Mouse (Mus musculus) embryo, embryonic 9.5 days (tissue): ENCODE measurements at regions not wholly inside any gene's neighbourhood (a gene's known extent, or its start where the extent isn't known, plus 50 kb on each side); places are given as distances from the start of the nearest gene placed in this dataset.
A peak's percentile ranks its signal among the peaks of the same experiment; 100 is the strongest.

ENCODE experiments used
- DNase-seq: peaks from one replicate; pipeline ENCODE4 v3.0.0-alpha.2; 2017; ENCODE audit errors: extremely low spot score

DNA sequence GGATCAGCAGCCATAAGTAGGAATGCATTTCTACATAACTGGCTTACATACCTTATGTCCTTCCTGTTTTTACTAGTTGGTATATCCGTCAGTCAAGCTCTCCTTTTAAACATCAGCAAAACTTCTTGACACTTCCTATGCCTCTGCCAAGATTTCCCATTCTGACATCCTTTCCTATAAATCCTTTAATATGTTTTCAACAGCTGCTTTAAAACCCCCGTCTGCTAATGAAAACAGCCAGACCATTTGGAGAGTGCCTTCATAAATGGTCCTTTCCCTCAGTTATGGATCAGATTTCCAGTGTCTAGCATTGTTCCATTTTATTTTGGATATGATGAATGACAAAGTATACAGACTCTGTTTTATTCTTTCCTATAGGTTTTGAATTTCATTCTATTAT is 270.7 kb upstream of the Rgmb start:
- no peak for DNase-seq

DNA sequence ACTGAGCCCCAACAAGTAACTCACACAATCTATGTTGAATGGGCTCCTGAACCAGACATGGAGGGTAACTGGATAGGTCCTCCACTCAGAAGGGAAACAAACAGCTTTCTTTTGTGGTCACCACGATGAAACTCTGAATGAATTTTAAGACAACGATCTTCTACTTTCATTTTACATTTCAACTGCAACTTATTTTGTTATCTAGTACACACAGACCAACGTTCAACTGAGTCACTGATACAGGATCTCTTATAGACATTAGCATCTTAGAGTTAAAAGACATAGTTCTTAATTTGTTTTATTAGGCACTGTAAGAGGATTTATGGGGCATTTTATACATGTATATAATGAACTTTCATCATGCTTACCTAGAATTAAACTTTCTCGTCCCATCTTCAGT is 262.1 kb upstream of the Rgmb start:
- no peak for DNase-seq

DNA sequence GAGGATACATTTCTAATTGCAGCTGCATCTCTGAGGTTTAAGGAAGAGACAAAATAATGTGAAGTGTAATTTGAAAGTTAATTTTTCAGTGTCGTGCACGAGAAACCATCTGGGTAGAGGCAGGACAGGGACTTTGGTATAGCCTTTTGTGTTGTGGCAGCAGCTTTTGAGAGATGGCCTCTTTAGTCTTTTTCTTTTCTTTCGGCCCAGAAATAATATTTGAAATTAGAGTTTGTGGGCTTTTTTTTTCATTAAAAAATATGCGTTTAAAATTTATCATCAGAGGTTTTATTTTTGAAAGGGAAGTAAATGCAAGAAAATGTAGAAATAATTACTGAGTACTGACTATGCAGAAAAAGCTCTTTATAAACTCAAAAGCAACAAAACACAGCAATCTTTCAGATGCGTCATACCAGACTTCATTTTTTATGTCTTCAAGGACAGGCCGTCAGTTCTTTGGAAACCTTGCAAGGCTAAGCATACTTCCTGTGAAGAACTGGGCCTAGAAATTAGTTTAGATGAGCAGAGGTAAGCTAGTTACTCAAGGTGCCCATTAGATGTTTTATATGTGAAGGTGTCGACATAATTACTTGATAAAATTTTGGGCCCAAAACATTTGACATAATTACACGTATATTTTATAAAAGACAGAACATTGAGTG is 258.9 kb upstream of the Rgmb start:
- no peak for DNase-seq

DNA sequence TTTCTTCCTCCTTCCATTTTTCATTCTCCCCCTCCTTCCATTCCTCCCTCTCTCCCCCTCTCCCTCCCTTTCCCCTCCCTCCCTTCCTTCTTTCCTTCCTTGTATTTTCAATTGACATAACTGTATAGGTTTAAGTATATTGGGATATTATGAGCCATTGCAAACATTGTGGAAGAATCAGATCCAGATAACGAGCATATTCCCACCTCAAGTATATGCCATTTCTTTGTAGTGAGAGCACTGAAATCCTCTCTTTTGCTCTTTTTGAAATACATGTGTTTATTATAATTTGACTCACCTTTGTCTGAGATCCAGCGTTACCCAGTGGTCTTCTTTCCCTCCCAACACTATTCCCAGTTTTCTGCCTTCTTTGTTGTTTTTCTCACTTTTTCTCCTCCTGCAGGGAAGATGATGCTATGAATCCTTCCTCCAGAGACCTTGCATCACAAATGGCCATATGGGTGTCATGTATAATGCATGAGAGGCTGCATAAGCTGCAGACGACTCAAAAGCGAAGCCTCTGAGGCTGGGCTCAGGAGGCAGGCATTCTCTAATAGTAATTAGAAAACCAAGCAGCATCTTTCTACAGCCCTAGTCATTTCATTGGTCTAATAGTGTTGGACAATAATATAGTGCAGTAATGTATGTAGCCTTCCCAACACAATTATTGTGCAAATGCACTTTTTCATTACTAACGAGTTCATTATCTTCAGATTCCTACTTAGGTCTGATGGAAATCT is 258.2 kb upstream of the Rgmb start:
- no peak for DNase-seq

DNA sequence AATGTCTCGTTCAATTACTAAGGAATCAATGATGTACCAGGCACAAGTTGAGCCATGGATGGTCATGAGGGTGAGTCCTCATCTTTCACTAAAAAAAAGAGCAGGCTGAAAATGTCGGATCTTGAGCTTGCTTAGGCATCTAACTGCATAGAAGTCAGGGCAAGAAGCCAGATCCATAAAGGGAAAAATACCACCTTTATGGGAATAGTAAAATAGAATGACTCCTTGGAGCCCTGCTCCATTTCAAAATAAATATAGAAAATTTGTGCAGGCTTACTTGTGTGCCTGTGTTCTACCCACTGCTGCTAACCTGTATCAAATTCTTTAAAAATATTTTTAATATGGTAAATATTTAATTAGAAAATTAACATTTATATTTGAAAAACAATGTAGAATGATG is 256.2 kb upstream of the Rgmb start:
- no peak for DNase-seq

DNA sequence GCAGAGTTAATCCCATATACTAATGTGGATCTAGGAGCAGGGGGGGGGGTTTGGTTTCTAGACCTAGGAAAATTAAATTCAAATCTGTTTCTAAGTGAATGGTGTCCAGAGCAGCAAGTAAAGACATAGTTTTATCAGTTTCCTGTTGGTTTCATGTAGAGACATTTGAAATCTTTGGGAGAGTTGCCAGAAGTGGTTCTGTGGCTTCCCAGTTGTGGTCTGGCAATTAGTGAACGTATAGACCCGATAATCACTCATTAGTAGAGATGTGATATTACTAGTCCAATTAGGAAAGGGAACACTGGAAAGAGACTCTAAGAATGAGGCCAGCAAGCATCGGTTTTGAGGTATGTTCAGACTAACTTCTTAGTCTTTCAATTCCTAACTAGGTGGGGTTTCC is 252.0 kb upstream of the Rgmb start:
- DNase-seq = no peak

DNA sequence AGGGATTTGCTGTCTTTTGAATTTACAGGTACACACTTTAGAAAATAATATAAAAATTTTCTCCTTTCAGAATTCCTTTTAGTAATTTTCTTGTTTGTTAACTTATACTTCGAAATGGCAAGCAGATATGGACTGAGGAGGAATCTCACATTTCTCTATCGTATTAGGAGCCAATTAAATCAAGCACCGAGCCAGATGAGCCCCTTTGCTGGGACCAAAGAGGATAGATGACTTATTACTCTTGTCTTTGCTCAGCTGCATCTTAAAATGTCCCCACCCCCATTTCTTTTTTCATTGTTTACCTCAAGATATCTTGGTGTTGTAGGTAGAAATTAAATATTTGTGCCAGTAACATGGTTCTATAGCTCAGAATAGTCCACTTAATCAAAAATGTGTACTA is 247.7 kb upstream of the Rgmb start:
- DNase-seq = no peak

DNA sequence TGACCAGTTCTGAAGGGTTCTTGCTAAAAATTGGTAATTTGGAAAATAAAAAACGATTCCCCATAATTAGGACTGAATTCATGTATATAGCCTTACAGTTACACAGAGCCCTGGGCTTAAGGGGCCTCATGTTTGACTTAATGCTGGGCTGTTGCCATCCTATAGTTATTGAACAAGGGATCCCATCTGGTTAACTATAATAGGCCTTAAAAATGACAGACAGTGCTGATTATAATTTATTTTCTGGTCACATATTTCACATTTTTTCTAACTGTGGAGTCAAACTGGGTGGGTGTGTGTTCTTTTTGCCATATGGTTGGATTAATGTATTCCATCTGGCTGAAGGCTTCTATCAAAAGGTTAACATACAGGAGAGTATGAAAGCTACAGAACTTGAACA is 238.5 kb upstream of the Rgmb start:
- no peak for DNase-seq

DNA sequence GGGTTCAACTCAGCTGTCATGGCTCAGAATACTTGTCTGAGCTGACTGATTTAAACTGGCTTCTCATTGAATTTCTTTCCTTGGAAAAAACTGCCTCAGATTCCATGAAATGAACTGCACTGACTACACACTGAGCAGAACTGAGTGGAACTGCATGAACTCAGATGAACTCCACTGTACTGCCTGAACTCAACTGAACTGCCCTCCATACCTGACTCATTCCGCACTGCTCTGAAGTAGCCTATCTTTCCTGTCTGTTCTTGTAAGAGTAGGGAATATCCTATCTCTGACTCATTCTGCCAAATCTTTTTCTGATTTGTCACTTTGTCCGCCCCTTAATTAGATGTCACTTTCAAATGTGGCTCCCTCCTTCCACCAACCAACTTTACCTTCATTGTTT is 237.0 kb upstream of the Rgmb start:
- DNase-seq = no peak

DNA sequence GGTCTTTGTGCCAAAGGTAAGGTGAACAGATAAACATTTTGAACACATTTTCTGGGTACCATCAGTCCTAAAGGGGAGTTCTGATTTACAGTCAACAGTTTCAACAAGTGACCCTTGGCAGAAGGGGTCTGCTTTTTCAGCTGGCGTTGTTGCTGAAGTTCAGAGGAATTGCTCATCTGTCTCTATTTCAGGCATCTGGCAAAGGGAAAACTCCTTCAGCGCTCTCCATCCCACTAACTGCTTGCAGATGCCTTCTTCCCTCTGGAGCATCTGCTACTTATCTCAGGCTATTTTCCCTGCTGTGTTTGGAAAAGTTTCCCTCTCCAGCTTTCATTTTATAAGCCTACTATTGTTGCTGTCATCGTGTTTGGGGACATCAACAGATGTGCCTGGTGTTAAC is 223.6 kb upstream of the Rgmb start:
- DNase-seq = peak; percentile 56

DNA sequence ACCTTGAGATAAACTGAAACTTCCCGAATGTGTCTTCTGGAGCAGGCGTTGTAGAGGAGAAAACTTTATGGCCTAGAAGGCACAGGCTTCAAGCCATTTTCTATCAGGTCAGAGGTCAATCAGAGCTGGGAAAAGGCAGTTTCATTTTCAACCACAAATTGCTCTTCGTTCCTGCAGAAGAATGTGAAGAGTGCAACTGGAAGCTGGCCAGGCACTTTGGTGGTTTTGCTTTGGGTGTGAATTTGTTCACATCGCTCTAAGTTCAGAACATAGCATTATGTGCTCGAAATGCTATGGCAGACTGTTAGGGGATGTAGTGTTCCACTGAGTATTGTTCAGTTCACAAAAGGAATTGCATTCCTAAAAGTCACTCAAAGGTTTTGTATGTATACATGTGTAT is 220.9 kb upstream of the Rgmb start:
- peak; percentile 24 for DNase-seq

DNA sequence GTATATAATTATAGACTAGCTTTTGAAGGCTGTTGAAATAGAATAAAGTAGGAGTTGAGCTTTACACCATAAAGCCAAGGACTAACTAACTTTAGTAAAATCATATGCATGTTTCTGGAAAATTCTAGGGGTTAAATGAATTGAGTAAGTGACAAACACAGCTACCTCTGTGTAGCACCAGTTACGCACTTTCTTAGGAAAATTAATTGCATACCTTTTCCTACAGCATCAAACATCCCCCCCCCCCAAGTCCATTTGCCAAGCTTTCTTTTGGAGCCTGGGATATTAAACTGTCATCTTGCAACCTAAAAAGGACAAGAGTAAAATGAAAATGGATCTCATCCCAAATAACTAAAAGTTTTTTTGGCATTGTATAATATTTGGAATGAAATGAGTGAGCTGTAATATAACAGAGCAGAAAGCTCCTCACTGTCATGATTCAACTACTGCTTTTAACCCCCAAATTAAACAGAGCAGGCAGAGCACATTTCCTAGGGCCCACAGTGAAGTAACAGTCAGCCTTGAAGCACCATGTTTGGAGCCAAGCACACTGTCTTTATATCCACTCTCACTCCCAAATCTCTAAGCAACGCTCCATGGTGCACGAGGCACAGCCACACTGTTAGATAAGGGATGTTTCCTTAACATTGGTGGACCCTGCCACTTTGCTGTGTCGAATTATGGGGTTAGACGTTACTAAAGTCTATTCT is 210.9 kb upstream of the Rgmb start:
- no peak for DNase-seq

DNA sequence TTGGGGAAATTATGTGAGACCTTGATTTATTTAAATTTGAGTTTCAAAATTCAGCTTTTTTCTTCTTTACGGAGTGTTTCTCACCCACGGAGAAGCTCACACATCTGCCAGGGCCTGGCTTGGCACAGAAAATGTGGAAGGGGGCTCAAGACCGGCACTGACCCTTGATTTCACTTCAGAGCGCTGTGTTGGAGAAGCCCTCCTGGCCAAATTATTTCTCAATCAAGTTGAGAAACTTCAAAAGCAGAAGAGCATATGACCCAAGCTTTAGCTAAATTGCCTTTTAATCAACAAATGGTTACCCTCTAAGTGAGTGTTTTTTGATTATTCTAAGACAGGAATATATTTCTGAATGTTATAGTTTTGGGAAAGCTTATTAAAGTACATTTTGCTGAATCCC is 197.2 kb upstream of the Rgmb start:
- DNase-seq = no peak

DNA sequence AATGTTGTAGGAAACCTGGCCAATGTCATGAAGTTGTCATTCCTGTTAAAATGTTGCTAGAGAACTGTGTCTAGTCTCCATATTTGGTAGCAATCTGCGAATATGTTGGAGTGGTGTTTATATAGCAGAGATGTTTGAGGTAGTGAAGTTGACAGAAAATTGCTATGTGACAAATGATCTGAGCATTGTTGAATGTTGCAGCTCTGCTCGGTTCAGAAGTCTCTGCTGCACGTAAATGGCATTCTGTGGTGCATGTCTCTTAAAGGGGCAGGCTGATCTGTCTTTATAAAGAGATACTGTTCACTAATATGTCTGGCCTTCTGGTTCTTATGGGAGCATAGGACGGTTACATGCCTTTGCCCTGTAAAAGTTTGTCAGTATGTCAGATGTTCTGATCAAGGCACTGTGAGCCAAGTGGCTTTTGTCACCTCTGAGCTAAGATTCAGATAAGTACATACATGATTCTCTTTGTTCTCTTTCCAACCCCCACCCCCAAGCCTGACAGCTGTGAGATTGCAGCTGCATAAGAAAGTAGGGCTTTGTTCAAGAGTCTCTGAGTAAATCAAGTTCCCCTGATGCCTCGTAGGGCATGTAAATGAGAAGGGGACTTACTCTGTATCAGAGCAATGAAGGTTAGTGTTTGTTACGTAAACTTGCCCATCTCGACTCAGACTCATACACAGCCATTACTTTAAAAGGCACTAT is 174.2 kb upstream of the Rgmb start:
- DNase-seq = peak; percentile 45

DNA sequence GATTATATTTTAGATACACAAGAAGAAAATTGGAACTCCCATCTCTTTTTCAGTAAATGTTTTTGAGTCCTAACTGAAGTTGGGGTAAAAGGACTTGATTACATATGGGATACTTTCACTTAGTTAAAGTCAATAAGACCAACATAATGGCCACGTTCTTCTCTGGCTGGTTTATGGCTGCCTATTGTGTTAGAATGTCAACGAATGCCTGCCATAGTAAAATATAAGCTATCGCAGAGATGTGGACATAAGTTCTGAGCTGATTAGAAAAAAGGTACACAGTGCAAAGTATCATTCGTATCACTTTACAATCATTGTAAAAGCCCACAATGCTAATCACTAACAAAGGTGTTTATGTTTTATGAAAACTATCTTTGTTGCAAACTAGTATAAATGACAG is 173.2 kb upstream of the Rgmb start:
- DNase-seq = no peak

DNA sequence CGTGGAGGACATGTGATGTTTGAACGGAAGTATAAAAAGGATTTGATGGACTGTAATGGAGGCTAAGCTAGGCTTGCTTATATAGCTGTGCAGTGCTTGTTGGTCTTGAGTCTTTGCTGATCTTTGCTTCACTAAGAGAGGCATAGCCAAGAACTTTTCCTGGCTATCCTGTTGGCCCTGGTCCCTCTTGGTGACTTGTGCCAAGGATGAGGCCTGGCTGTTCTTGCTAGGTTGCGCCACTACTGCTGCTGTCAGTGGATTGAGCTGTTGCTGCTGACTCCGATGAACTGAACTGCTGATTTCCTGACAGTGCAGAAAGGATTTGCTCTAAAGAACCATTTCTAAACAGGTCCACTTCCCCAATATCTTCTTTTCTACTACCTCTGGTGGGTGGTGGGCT is 167.9 kb upstream of the Rgmb start:
- no peak for DNase-seq

DNA sequence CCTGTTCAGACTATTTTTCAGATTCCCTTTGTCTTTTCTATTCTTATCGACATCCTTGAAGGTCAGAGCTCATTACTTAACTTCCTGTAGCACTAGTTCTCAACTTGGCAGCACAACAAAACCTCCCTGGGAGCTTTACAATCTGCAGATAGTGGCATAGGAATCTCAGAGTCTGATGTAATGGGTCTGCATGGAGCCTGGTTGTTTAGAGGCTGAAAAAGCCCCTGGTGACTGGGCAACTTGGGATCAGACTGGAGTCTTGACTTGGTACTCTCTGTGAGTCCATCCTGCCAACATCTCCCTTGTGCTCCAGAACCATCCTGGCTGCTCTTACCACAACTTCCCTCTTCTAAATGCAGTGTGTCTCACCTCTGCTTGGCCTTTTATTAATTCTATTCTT is 166.4 kb upstream of the Rgmb start:
- DNase-seq = no peak

DNA sequence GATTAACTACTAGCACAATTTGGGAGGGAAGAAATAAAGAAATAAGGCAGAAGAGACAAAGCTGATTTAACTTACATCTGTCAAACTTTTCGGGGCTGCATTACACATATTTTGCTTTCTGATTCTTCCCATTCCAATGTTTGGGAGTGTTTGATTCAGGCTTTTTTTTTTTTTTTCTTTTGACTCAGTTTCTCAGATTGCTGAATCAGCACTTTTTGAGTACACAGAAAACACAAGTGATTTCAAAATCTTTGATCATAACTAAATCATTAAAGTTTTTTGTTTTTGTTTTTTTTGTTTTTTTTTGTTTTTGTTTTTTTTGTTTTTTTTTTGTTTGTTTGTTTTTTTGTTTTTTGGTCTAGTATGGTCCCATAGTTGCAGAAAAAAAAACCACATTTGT is 164.7 kb upstream of the Rgmb start:
- DNase-seq = no peak

DNA sequence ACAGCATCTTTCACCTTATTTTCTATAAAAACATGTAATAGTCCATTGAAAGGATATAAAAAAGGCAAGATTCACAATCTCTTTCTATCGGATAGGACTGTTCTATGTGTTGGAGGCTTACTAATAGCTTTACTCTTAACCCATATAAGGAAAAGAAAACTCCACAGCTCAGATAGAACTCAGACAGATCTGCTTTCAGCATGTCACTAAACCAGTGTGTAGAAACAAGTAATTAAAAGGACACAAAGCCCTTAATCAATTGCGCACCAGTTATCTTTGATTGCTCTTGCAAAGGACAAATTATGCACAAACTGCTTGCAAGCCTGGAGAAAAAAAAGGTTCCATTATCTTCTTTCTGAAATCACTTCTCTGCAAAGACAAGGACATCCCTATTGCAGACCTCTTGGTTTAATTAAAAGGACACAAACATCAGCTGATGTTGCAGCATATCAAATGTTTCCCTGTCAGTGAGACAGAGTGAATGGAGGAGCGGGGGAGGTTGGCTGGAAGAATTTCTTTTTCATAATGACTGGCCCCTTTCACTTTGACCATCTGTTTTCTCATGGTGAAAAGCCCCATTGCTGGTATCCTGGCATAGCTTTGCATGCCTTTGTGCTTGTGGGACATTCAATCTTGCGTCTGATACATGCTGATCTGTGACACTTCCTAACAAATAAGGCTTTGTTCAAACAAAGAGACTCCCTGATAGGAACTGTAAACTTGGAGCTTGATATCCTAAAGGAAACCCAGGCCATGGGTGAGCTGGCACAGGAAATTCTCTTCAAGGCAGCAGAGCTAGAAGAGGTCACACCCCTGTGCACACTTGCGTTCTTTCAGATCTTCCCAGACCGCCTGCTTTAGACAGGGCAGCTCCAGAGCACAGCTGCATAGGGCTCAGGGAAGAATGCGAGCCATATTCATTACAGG is 162.8 kb upstream of the Rgmb start:
- peak; percentile 68 for DNase-seq

DNA sequence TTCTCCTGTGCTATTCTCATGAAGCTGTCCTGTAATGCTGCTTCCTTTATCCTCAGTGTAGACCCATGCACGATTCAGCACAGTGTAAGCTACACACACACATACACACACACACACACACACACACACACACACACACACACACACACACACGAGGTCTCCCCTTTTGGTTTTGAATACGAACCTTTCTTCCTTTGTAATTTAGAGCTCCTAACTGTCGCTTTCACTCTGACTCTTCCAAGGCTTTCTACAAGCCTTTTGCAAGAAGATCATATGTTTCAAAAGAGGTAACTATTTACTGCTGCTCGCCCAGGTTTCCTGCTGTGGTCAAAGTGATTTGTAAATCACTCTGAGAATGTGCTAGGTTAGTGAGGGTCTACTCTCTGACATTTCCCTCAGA is 161.1 kb upstream of the Rgmb start:
- DNase-seq = no peak

DNA sequence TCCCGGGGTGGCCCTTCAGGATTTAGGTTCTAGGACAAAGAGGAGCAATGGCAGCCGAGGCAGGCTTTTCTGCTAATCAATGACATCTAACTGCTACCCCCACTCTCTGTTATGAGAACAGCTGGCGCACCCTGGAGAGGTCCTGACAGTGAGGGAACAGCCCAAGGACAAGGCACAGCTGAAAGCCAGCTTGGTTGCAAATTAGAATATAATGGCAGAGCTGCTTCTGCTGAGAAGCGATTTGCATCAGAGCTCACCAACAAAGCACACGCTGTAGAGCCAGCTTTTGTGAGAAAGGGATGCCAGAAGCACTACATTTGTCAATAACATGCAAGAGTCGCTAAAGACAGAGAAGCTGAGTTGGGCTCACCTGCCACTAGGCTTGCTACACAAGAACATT is 159.5 kb upstream of the Rgmb start:
- DNase-seq = peak; percentile 38

DNA sequence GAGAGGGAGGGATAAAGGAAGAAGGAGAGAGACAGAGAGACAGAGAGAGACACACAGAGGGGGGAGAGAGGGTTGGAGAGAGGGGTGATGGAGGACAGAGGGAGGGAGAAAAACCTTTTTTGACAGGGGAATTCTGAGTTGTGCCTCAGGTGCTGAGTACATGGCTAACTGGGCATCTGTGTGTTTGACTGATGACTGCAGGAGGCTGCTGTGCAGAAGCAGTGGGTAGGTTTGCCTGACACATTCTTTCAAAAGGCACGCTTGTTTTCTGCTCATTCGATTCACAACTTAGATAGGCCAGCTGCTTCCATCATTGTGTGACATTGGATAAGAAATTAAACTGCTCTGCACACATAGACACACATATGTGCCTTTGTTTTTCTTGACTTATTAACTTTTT is 150.7 kb upstream of the Rgmb start:
- DNase-seq = no peak
